Mouse (Mus musculus) cerebellum, adult 8-10 months (tissue): ENCODE measurements around the gene Tbl3.
A peak's percentile ranks its signal among the peaks of the same experiment; 100 is the strongest.
"Not testable (repeated sequence)": the region's sequence is repeated elsewhere in the genome, so short reads cannot be mapped to it uniquely, and the experiment has no call there.

ENCODE experiments used
- DNase-seq: peaks from one replicate; pipeline ENCODE4 v3.0.0; 2022

The Tbl3 gene

DNA sequence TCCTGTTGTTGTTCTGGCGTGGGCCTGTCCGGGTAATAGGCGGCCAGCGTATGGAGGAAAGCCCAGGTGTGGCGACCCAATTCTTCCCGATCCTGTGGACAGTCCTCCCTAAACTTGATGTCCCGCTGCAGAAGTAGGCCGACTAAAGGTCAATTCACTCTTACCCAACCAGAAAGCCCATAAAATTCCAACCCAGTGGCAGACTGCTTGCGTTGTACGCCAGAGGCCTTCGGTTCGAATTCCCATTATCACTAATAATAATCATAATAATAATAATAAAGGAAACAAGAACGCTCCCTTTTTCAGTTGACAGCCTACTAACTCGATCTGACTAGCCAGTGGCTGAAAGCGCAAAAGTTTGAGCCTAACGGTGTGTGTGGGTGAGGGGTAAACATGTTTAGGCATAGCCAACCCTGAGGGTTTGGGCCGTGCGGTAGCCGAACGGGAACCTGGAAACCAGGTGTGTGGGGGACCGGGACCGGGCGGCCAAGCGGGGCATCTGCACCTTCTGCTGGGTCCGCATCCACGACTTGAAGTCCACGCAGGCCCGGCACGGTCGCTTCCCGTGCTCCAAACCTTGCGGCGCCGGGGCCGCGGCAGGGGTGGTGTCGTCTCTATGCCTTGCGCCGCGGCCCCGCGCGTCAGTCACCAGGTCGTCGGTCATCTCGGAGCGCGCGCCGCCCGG is 12.0 kb downstream of the Tbl3 start:
- no peak for DNase-seq

GRCm38 (mm10) chr17:24692385-24692784 is 15.1 kb downstream of the Tbl3 start:
- no peak for DNase-seq

GRCm38 (mm10) chr17:24689251-24690081 is 18.0 kb downstream of the Tbl3 start, which contains the start of gene Syngr3:
Gene Syngr3, minus strand, starts transcription at chr17:24689955.
- peak; percentile 60 for DNase-seq

- DNase-seq = no peak
Measured at GRCm38 (mm10) chr17:24687599-24687998, 19.9 kb downstream of the Tbl3 start.

- no peak for DNase-seq
Measured at GRCm38 (mm10) chr17:24687146-24687595, 20.3 kb downstream of the Tbl3 start.

DNA sequence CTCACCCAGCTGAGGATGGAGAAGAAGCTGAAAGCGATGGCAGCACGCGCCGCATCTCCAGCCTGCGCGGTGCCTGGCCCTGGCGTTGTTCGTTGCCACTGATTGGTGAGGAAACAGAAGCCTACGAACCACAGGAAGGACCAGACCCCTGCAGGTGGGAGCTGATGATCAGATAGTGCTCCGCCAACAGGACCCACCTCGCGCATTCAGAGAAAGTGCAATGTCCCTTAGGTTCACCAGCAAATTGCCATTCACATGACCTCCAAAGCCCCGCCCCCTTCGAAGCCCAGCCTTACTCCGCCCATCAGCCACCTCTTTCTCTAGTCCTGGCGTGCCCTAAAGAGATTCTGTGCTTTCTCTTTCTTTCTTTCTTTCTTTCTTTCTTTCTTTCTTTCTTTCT is 20.9 kb downstream of the Tbl3 start:
- DNase-seq = no peak

DNA sequence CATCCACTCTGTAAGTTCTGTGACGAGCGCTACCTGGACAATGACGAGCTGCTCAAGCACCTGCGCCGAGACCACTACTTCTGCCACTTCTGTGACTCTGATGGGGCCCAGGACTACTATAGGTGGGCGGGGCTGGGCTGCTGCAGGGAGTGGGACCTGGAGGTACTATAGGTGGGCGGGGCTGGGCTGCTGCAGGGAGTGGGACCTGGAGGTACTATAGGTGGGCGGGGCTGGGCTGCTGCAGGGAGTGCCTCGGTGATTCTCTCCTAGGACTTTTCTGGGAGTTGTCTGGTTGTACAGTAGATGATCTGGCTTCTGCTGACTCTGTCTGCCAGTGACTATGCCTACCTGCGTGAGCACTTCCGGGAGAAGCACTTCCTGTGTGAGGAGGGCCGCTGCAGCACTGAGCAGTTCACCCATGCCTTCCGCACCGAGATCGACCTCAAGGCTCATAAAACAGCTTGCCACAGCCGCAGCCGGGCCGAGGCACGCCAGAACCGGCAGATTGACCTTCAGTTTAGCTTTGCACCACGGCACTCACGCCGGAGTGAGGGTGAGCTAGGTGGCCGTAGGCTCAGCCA is 29.9 kb downstream of the Tbl3 start:
- no peak for DNase-seq

DNA sequence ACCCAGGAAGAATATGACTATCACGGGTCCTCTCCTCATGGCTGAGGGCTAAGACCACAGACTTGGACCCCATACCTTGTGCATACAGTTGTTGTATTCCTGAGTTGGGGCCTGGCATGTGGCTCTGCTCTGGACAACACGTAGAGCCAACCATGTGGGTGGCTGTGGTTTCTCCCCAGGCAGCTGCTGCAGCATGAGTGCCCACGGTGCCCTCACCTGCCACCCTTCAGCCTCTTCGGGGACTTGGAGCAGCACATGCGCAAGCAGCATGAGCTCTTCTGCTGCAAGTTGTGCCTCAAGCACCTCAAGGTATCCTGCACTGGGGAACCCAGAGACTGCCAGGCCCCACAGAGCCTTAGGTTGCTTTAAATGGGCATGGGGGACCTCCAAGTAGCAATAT is 30.6 kb downstream of the Tbl3 start:
- DNase-seq = no peak

DNA sequence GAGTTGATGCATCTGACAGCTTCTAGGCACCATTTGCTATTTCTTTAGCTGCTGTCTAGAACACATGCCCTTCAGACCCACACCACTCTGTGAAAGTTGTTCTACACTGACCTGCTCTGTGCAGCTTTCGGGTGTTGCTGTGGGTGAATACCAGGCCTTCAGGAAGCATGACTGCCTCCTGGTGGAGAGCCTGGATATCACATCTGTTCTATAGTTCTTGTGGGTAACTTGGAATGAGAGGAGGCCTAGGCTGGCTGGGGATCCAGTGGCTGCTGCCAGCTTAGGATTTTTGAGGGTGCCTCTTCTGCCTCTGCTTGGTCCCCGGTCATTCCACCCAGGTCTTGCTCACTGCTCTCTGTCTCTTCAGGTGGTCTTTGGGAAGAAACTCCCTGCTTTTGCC is 31.3 kb downstream of the Tbl3 start:
- DNase-seq = peak; percentile 71

GRCm38 (mm10) chr17:24674277-24674676 is 33.2 kb downstream of the Tbl3 start:
- DNase-seq = no peak

- no peak for DNase-seq
Measured at GRCm38 (mm10) chr17:24672141-24672540, 35.3 kb downstream of the Tbl3 start.

GRCm38 (mm10) chr17:24671346-24671745 is 36.1 kb downstream of the Tbl3 start:
- DNase-seq = no peak

DNA sequence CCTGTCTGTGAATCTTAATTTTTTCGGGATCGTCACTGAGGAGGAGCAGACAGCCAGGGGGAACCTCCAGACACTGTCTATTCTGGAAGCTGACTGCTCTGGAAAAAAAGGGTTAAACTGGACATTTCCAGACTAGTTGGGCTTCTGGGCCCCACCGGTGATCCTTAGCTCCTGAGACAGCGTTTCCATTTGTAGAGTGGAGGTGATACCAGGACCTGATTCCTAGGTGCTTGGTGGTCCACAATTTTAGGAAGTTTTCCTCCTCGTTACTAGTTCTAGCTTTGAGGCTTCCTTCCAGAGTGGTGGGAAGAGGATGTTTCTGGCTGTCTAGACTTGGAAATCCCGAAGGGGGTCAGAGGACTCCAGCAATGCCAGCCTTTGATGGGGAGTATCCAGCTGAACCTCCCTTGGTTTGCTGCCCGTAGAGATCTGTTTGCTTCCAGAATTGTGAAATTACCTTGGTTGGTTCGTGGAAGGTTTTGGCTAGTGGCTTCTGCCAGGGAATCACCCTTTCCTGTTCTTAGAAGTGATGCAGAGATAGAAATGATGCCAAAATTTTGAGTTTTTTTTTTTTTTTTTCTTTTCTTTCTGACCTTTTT is 37.1 kb downstream of the Tbl3 start:
- DNase-seq = no peak

- peak; percentile 91 for DNase-seq
Measured at GRCm38 (mm10) chr17:24669545-24670245, 37.8 kb downstream of the Tbl3 start, which contains the start of gene Zfp598. Gene Zfp598, plus strand, starts transcription at chr17:24669687.

- DNase-seq = not testable (repeated sequence)
Measured at GRCm38 (mm10) chr17:24669214-24669544, 38.3 kb downstream of the Tbl3 start.

DNA sequence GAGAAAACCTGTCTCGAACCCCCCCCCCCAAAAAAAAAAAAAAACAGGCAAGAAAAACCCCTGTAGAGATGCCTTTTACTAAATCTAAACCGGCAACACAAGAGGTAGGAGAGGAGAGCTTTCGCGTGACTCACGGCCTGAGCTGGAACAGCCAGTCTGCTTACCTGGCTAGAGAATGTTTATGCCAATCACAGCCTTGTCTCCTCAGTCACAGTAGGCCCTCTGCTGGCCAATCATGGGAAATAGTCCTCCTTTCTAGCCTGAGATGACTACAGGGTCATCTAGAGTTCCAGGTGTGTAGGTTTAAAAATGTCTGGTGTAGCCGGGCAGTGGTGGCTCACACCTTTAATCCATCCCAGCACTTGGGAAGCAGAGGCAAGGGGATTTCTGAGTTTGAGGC is 40.0 kb downstream of the Tbl3 start:
- DNase-seq = peak; percentile 78

GRCm38 (mm10) chr17:24667011-24667410 is 40.4 kb downstream of the Tbl3 start:
- not testable (repeated sequence) for DNase-seq

- DNase-seq = no peak
Measured at GRCm38 (mm10) chr17:24658017-24658758, 49.3 kb downstream of the Tbl3 start, which contains the start of gene Npw. Gene Npw, minus strand, starts transcription at chr17:24658457.

- DNase-seq = no peak
Measured at GRCm38 (mm10) chr17:24654969-24655368, 52.5 kb downstream of the Tbl3 start.

GRCm38 (mm10) chr17:24653967-24654710 is 53.3 kb downstream of the Tbl3 start:
- DNase-seq = peak; percentile 76

GRCm38 (mm10) chr17:24651835-24652234 is 55.6 kb downstream of the Tbl3 start:
- DNase-seq = no peak
